ENCODE assay signal across 13 mouse cellular contexts in genomic region chr9:98863463-98863862, GRCm38 (mm10). TPM values are rescaled to one million over a fixed set of nuclear protein-coding genes. Genes with fewer than 3 reads are reported as not detected.
DNase-seq lines count a peak whose midpoint lies in the region; ATAC-seq and TF ChIP-seq lines count a peak whose summit lies in the region.
"Had no signal": no experiment of that assay in that cellular context is flagged by ENCODE, and none has a peak within 500 bp of the region (broad histone marks: within the 10 kb centered on the region; RNA-seq: fewer than 3 reads in every experiment).

No protein-coding gene starts in this region.

- H3K9ac ChIP-seq in intestine, postnatal 0 days (ENCODE audit: low read depth, low read length) = no peak overlapping the region
- no peak overlapping the region for H3K9ac ChIP-seq in intestine, embryonic 15.5 days
- no peak overlapping the region for H3K9ac ChIP-seq in midbrain, embryonic 11.5 days (ENCODE audit: low read length)
- no peak overlapping the region for H3K9ac ChIP-seq in midbrain, embryonic 13.5 days (replicated peaks)
- H3K9ac ChIP-seq: limb, embryonic 12.5 days had no signal

- H3K4me1 ChIP-seq in intestine, postnatal 0 days (replicated peaks; ENCODE audit: control insufficient read depth, insufficient read depth, low read length) = no peaks in the 10 kb centered on the region
- H3K4me1 ChIP-seq in intestine, embryonic 15.5 days (replicated peaks) = no peaks in the 10 kb centered on the region
- no peaks in the 10 kb centered on the region for H3K4me1 ChIP-seq in midbrain, embryonic 11.5 days (ENCODE audit: control insufficient read depth, insufficient read depth, low read length)
- H3K4me1 ChIP-seq in midbrain, embryonic 13.5 days (replicated peaks) = no peaks in the 10 kb centered on the region
- H3K4me1 ChIP-seq: limb, embryonic 12.5 days; midbrain, embryonic 10.5 days had no signal

- no peaks in the 10 kb centered on the region for H3K36me3 ChIP-seq in intestine, postnatal 0 days (ENCODE audit: control insufficient read depth, insufficient read depth)
- H3K36me3 ChIP-seq in intestine, embryonic 15.5 days = no peaks in the 10 kb centered on the region
- H3K36me3 ChIP-seq in midbrain, embryonic 11.5 days (ENCODE audit: control insufficient read depth, insufficient read depth, low read length) = no peaks in the 10 kb centered on the region
- no peaks in the 10 kb centered on the region for H3K36me3 ChIP-seq in midbrain, embryonic 13.5 days
- H3K36me3 ChIP-seq: limb, embryonic 12.5 days; midbrain, embryonic 10.5 days had no signal

- POLR2A ChIA-PET in Patski (lab: Charles Lee) = no interaction called here

- DNase-seq in midbrain, embryonic 11.5 days (ENCODE audit: low spot score, missing footprints) = peak; percentile 75
- DNase-seq in Patski (ENCODE audit: low read depth, low spot score) = no peak
- peak; percentile 7 for DNase-seq in yolk sac, embryonic 10.5 days (ENCODE audit: low spot score)
- DNase-seq in right cerebral cortex, postnatal 36 days (ENCODE audit: low spot score in 2 of 2) = no peak

- no peak overlapping the region for H3K4me3 ChIP-seq in intestine, postnatal 0 days (ENCODE audit: low read depth, low read length)
- no peak overlapping the region for H3K4me3 ChIP-seq in intestine, embryonic 15.5 days (replicated peaks)
- H3K4me3 ChIP-seq in midbrain, embryonic 11.5 days (ENCODE audit: low read depth, low read length) = no peak overlapping the region
- H3K4me3 ChIP-seq in midbrain, embryonic 13.5 days (replicated peaks) = no peak overlapping the region
- H3K4me3 ChIP-seq: limb, embryonic 12.5 days; midbrain, embryonic 10.5 days had no signal

- H3K9me3 ChIP-seq in intestine, postnatal 0 days (ENCODE audit: control insufficient read depth) = no peaks in the 10 kb centered on the region
- H3K9me3 ChIP-seq in intestine, embryonic 15.5 days = no peaks in the 10 kb centered on the region
- no peaks in the 10 kb centered on the region for H3K9me3 ChIP-seq in midbrain, embryonic 11.5 days (ENCODE audit: control insufficient read depth, low read length)
- no peaks in the 10 kb centered on the region for H3K9me3 ChIP-seq in midbrain, embryonic 13.5 days
- H3K9me3 ChIP-seq: limb, embryonic 12.5 days had no signal

- ATAC-seq in intestine, postnatal 0 days = no peak
- ATAC-seq in intestine, embryonic 15.5 days = no peak
- ATAC-seq in midbrain, embryonic 11.5 days (ENCODE audit: low FRiP score) = no peak
- ATAC-seq in midbrain, embryonic 13.5 days = no peak
- no peak for ATAC-seq in Patski

- CTCF ChIA-PET in Patski (lab: Charles Lee) = interaction anchor here (0.8 to 1.3 kb wide), 2 partner anchors 218 to 242 kb away, joined by 3 read pairs; no protein-coding TSS in a partner anchor

- no peak overlapping the region for H3K27ac ChIP-seq in intestine, postnatal 0 days (ENCODE audit: low read depth, low read length)
- H3K27ac ChIP-seq in intestine, embryonic 15.5 days = no peak overlapping the region
- H3K27ac ChIP-seq in midbrain, embryonic 11.5 days (ENCODE audit: low read depth, low read length) = no peak overlapping the region
- H3K27ac ChIP-seq in midbrain, embryonic 13.5 days = no peak overlapping the region
- H3K27ac ChIP-seq: limb, embryonic 12.5 days; midbrain, embryonic 10.5 days had no signal

- TF ChIP-seq CTCF in intestine, postnatal 0 days (IDR thresholded peaks at IDR 0.05; ENCODE audit: low read depth) = peak; percentile 58
- peak; percentile 66 for TF ChIP-seq CTCF in Patski (IDR thresholded peaks at IDR 0.05)

- in situ Hi-C loops in Patski (cut with MboI; ENCODE audit: low pct_unique_long_range_greater_than_20kb) = no loop called here

- whole genome bisulfite sequencing in intestine, postnatal 0 days = 77% methylated on average over 3 of the region's 3 CpGs
- 71% methylated on average over 3 of the region's 3 CpGs for WGBS in intestine, embryonic 15.5 days
- WGBS in midbrain, embryonic 11.5 days = 83% methylated on average over 3 of the region's 3 CpGs
- 80% methylated on average over 3 of the region's 3 CpGs for WGBS in midbrain, embryonic 13.5 days

- H3K4me2 ChIP-seq in intestine, postnatal 0 days (replicated peaks; ENCODE audit: low read depth) = no peak overlapping the region
- no peak overlapping the region for H3K4me2 ChIP-seq in intestine, embryonic 15.5 days (replicated peaks)
- no peak overlapping the region for H3K4me2 ChIP-seq in midbrain, embryonic 11.5 days
- no peak overlapping the region for H3K4me2 ChIP-seq in midbrain, embryonic 13.5 days (replicated peaks)
- H3K4me2 ChIP-seq: heart, embryonic 11.5 days; limb, embryonic 12.5 days had no signal

- H3K27me3 ChIP-seq in intestine, postnatal 0 days (replicated peaks; ENCODE audit: control insufficient read depth, insufficient read depth, low read length) = no peaks in the 10 kb centered on the region
- H3K27me3 ChIP-seq in intestine, embryonic 15.5 days (replicated peaks) = peaks cover 5% of the 10 kb centered on the region; the same call in 1 of the 2 replicates
- no peaks in the 10 kb centered on the region for H3K27me3 ChIP-seq in midbrain, embryonic 11.5 days (ENCODE audit: control insufficient read depth, insufficient read depth, low read length)
- H3K27me3 ChIP-seq in midbrain, embryonic 13.5 days = no peaks in the 10 kb centered on the region
- H3K27me3 ChIP-seq in Patski = peaks cover 20% of the 10 kb centered on the region

RNA-seq across cellular contexts. Expression of gene Prr23a3, which starts 1.1 kb away (rescaled TPM):
- polyA plus RNA-seq in intestine, postnatal 0 days (2015; fragmentation: Nextera tagmentation; extraction: Ambion mirVana) = not detected in 2 replicates
- polyA plus RNA-seq in intestine, embryonic 15.5 days (2015; fragmentation: Nextera tagmentation; extraction: Ambion mirVana) = not detected in 2 replicates
- 0.12 TPM in 1 of 2 replicates, not detected in the other for polyA plus RNA-seq in midbrain, embryonic 11.5 days (2014; fragmentation: Nextera tagmentation; extraction: Ambion mirVana)
- 0.08 TPM in 1 of 2 replicates, not detected in the other for polyA plus RNA-seq in midbrain, embryonic 13.5 days (2015; fragmentation: Nextera tagmentation; extraction: Ambion mirVana)
- not detected for polyA plus RNA-seq in Patski (2021)
- polyA plus RNA-seq: heart, embryonic 11.5 days; limb, embryonic 12.5 days; neural tube, embryonic 14.5 days; small intestine, adult 2 months had no signal

RNA-seq across cellular contexts. Expression of gene Prr23a2, which starts 7.2 kb away (rescaled TPM):
- not detected in 2 replicates for polyA plus RNA-seq in intestine, postnatal 0 days (2015; fragmentation: Nextera tagmentation; extraction: Ambion mirVana)
- not detected in 2 replicates for polyA plus RNA-seq in intestine, embryonic 15.5 days (2015; fragmentation: Nextera tagmentation; extraction: Ambion mirVana)
- not detected in 2 replicates for polyA plus RNA-seq in midbrain, embryonic 11.5 days (2014; fragmentation: Nextera tagmentation; extraction: Ambion mirVana)
- polyA plus RNA-seq in midbrain, embryonic 13.5 days (2015; fragmentation: Nextera tagmentation; extraction: Ambion mirVana) = not detected in 2 replicates
- not detected for polyA plus RNA-seq in Patski (2021)
- polyA plus RNA-seq: heart, embryonic 11.5 days; limb, embryonic 12.5 days; midbrain, embryonic 10.5 days; neural tube, embryonic 14.5 days; small intestine, adult 2 months had no signal

RNA-seq across cellular contexts. Expression of gene Prr23a1, which starts 21.2 kb away (rescaled TPM):
- not detected in 2 replicates for polyA plus RNA-seq in intestine, postnatal 0 days (2015; fragmentation: Nextera tagmentation; extraction: Ambion mirVana)
- polyA plus RNA-seq in intestine, embryonic 15.5 days (2015; fragmentation: Nextera tagmentation; extraction: Ambion mirVana) = not detected in 2 replicates
- not detected in 2 replicates for polyA plus RNA-seq in midbrain, embryonic 11.5 days (2014; fragmentation: Nextera tagmentation; extraction: Ambion mirVana)
- not detected in 2 replicates for polyA plus RNA-seq in midbrain, embryonic 13.5 days (2015; fragmentation: Nextera tagmentation; extraction: Ambion mirVana)
- polyA plus RNA-seq in Patski (2021) = not detected
- polyA plus RNA-seq: heart, embryonic 11.5 days; limb, embryonic 12.5 days; midbrain, embryonic 10.5 days; neural tube, embryonic 14.5 days; small intestine, adult 2 months had no signal

RNA-seq across cellular contexts. Expression of gene 7420426K07Rik, which starts 39.5 kb away (rescaled TPM):
- not detected in 2 replicates for polyA plus RNA-seq in intestine, postnatal 0 days (2015; fragmentation: Nextera tagmentation; extraction: Ambion mirVana)
- not detected in 2 replicates for polyA plus RNA-seq in intestine, embryonic 15.5 days (2015; fragmentation: Nextera tagmentation; extraction: Ambion mirVana)
- 0.11 TPM in 1 of 2 replicates, not detected in the other for polyA plus RNA-seq in midbrain, embryonic 11.5 days (2014; fragmentation: Nextera tagmentation; extraction: Ambion mirVana)
- polyA plus RNA-seq in midbrain, embryonic 13.5 days (2015; fragmentation: Nextera tagmentation; extraction: Ambion mirVana) = not detected in 2 replicates
- not detected for polyA plus RNA-seq in Patski (2021)
- polyA plus RNA-seq: heart, embryonic 11.5 days; limb, embryonic 12.5 days; midbrain, embryonic 10.5 days; neural tube, embryonic 14.5 days; small intestine, adult 2 months; testis, adult 2 months had no signal

Comparison
In these comparisons a context has a peak if more than half of its experiments do, and no peak if none do; other contexts are left out.
1. DNase-seq: peak in midbrain, embryonic 11.5 days (single experiment) and yolk sac, embryonic 10.5 days (single experiment); none in Patski (single experiment) and right cerebral cortex, postnatal 36 days (0 of 2).